Mouse (Mus musculus) fat pad, adult 2 months (tissue): ENCODE results near the gene Nacc1.

ENCODE experiments used
- DNase-seq: peaks from one replicate; pipeline ENCODE4 v3.0.0-alpha.2; 2011; ENCODE audit warnings: low read depth, low spot score; ENCODE audit errors: extremely low read depth

Gene Nacc1

GRCm38 (mm10) chr8:84664566-84665384, 22.9 kb downstream of the Nacc1 start:
- DNase-seq, result no peak

- peak; percentile 61 for DNase-seq
These were observed 24.0 kb downstream of the Nacc1 start for GRCm38 (mm10) chr8:84663483-84664327.

GRCm38 (mm10) chr8:84662581-84663065, 25.0 kb downstream of the Nacc1 start, which contains the start of gene Ier2:
Gene Ier2, minus strand, starts transcription at chr8:84662852.
- no peak for DNase-seq

GRCm38 (mm10) chr8:84661961-84662571, 25.6 kb downstream of the Nacc1 start:
- DNase-seq, result no peak

GRCm38 (mm10) chr8:84661458-84661871, 26.2 kb downstream of the Nacc1 start:
- peak; percentile 79 for DNase-seq

- DNase-seq, result no peak
These were observed 26.7 kb downstream of the Nacc1 start for GRCm38 (mm10) chr8:84660819-84661457.

GRCm38 (mm10) chr8:84659936-84660818, 27.5 kb downstream of the Nacc1 start:
- DNase-seq, result no peak

- DNase-seq, result no peak
These were observed 28.7 kb downstream of the Nacc1 start for GRCm38 (mm10) chr8:84658951-84659350.

GRCm38 (mm10) chr8:84657680-84658079, 30.0 kb downstream of the Nacc1 start:
- no peak for DNase-seq

GRCm38 (mm10) chr8:84657203-84657602, 30.5 kb downstream of the Nacc1 start:
- DNase-seq, result no peak

- peak; percentile 89 for DNase-seq
These were observed 31.0 kb downstream of the Nacc1 start for GRCm38 (mm10) chr8:84656641-84657126.

- DNase-seq, result no peak
These were observed 31.5 kb downstream of the Nacc1 start for GRCm38 (mm10) chr8:84656191-84656525.

GRCm38 (mm10) chr8:84655336-84656190, 32.1 kb downstream of the Nacc1 start:
- DNase-seq, result no peak

GRCm38 (mm10) chr8:84654597-84654996, 33.1 kb downstream of the Nacc1 start:
- DNase-seq, result no peak

- no peak for DNase-seq
These were observed 34.5 kb downstream of the Nacc1 start for GRCm38 (mm10) chr8:84653092-84653631.

- no peak for DNase-seq
These were observed 37.4 kb downstream of the Nacc1 start for GRCm38 (mm10) chr8:84650213-84650612.

GRCm38 (mm10) chr8:84647461-84647901, 40.2 kb downstream of the Nacc1 start:
- DNase-seq, result no peak

GRCm38 (mm10) chr8:84646800-84647199, 40.9 kb downstream of the Nacc1 start:
- DNase-seq, result no peak
